Mouse (Mus musculus): Measurements from ENCODE around the gene Pip5k1c.

GRCm38 (mm10) chr10:81356352-81356990 lies 63.7 kb downstream of the Pip5k1c start:
- TF ChIP-seq CTCF (IDR thresholded peaks at IDR 0.05) (no peak), EP300 (IDR thresholded peaks at IDR 0.05) (no peak)
